Mouse (Mus musculus) heart, embryonic 10.5 days (tissue): ENCODE measurements around the gene Bcl2l13. TPM values are rescaled to one million over a fixed set of nuclear protein-coding genes. Genes with fewer than 3 reads are reported as not detected.

Source experiments
- microRNA-seq: library from miRNA; unstranded; fragments of <30 nt; microRNA quantifications from one replicate; pipeline ENCODE4, GENCODE M21; 2017
- polyA plus RNA-seq: library from polyadenylated mRNA; unstranded; fragments of >200 nt; fragmentation: Nextera tagmentation; extraction: Ambion mirVana; gene quantifications from 2 replicates; pipeline ENCODE4 v1.2.1, GENCODE M21; 2016

Bcl2l13 gene
- polyA plus RNA-seq, 1 experiment from 2014 or later = 30.9 TPM

Small RNA genes lying within 50 kb of the gene (microRNA-seq; reads per million reads assigned to microRNA genes)
- not detected for gene Gm25193

Other genes starting within 250 kb of the Bcl2l13 start
- gene Cecr2, start 169.8 kb upstream of the Bcl2l13 start, polyA plus RNA-seq = 3.8 and 5.2 TPM in 2 replicates
- 0.12 and 0.13 TPM in 2 replicates for gene Slc25a18, start 62.6 kb upstream of the Bcl2l13 start, polyA plus RNA-seq
- gene Atp6v1e1, start 13.4 kb upstream of the Bcl2l13 start, polyA plus RNA-seq = 135 and 144 TPM in 2 replicates
- gene Bid, start 80.6 kb downstream of the Bcl2l13 start, polyA plus RNA-seq = 12.7 and 16.5 TPM in 2 replicates